Mouse (Mus musculus) megakaryocyte, embryonic 14.5 days (primary cell): ENCODE results near the gene Ttll3.

ENCODE experiments used
- FLI1 ChIP-seq: IDR thresholded peaks from 2 replicates; pipeline ENCODE4 v1.6.1; 2012; ENCODE audit warnings: low read length, inconsistent platforms, mixed read lengths
- GATA1 ChIP-seq: IDR thresholded peaks from 3 replicates; pipeline ENCODE4 v1.6.1; 2012; ENCODE audit warnings: mixed read lengths, low read length, inconsistent platforms, borderline replicate concordance

- no peak for TF ChIP-seq FLI1
- no peak for TF ChIP-seq GATA1
Observed at GRCm38 (mm10) chr6:113366639-113367038, 22.4 kb upstream of the Ttll3 start.
